Comparison of ENCODE assay signal across 14 mouse cellular contexts in the genomic region with DNA sequence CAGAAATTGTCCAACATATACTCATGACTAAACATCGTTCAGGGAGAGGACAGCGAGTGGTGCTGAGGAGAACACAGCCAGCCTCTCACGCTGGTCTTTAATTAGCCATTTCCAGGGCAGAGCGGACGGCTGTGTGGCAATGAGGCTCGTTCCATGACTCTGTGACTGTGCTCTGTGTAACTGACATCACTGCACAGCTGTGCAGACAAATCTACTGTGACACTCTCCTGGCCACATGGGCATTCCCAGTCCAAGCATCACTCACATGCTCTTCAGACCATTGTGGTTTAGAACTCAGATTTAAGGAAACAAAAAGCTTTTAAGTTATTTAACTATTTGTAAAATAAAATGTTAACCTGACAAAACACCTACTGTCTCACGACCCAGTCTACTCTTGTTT.
"Had no signal": no experiment of that assay in that cellular context is flagged by ENCODE, and none has a peak within 500 bp of the region (broad histone marks: within the 10 kb centered on the region; RNA-seq: fewer than 3 reads in every experiment).

No protein-coding gene starts in this region.

- H3K4me2 ChIP-seq: intestine, embryonic 15.5 days; liver, embryonic 12.5 days; lung, embryonic 15.5 days; midbrain, embryonic 15.5 days; stomach, embryonic 15.5 days had no signal

- H3K27me3 ChIP-seq: intestine, embryonic 15.5 days; liver, embryonic 12.5 days; lung, embryonic 15.5 days; midbrain, embryonic 15.5 days; stomach, embryonic 15.5 days had no signal

- H3K27ac ChIP-seq: intestine, embryonic 15.5 days; layer of hippocampus, adult 2 months; liver, embryonic 12.5 days; lung, embryonic 15.5 days; macrophage; midbrain, embryonic 15.5 days; stomach, embryonic 15.5 days had no signal

- H3K9ac ChIP-seq: intestine, embryonic 15.5 days; liver, embryonic 12.5 days; lung, embryonic 15.5 days; midbrain, embryonic 15.5 days; stomach, embryonic 15.5 days had no signal

- H3K36me3 ChIP-seq: intestine, embryonic 15.5 days; liver, embryonic 12.5 days; lung, embryonic 15.5 days; midbrain, embryonic 15.5 days; stomach, embryonic 15.5 days had no signal

- DNase-seq: kidney, adult 18-20 months; kidney, postnatal 10 days; kidney, postnatal 4 days; left cerebral cortex, postnatal 4 days; lung, postnatal 14 days; right cerebral cortex, postnatal 14 days; thymus, postnatal 36 days had no signal

- H3K4me3 ChIP-seq: intestine, embryonic 15.5 days; layer of hippocampus, adult 2 months; liver, embryonic 12.5 days; lung, embryonic 15.5 days; midbrain, embryonic 15.5 days; stomach, embryonic 15.5 days had no signal

- ATAC-seq: intestine, embryonic 15.5 days; liver, embryonic 12.5 days; midbrain, embryonic 15.5 days had no signal

- H3K9me3 ChIP-seq: intestine, embryonic 15.5 days; liver, embryonic 12.5 days; lung, embryonic 15.5 days; midbrain, embryonic 15.5 days; stomach, embryonic 15.5 days had no signal
